Mouse (Mus musculus) retina, postnatal 7 days (tissue): ENCODE data around the gene Ensa.
"Not testable (repeated sequence)": the region's sequence is repeated elsewhere in the genome, so short reads cannot be mapped to it uniquely, and the experiment has no call there.

Source experiments
- DNase-seq: peaks from one replicate; pipeline ENCODE4 v3.0.0-alpha.2; 2012; ENCODE audit warnings: low read depth, low spot score

The Ensa gene

GRCm38 (mm10) chr3:95662724-95663449 lies 38.1 kb downstream of the Ensa start:
- DNase-seq: no peak

- DNase-seq: no peak
Observed at GRCm38 (mm10) chr3:95663486-95663885, 38.7 kb downstream of the Ensa start.

- DNase-seq: no peak
Observed at GRCm38 (mm10) chr3:95663969-95664608, 39.3 kb downstream of the Ensa start.

- DNase-seq: no peak
Observed at GRCm38 (mm10) chr3:95664940-95665352, 40.2 kb downstream of the Ensa start.

- no peak for DNase-seq
Observed at GRCm38 (mm10) chr3:95666124-95666844, 41.5 kb downstream of the Ensa start.

GRCm38 (mm10) chr3:95667521-95667920 lies 42.7 kb downstream of the Ensa start:
- DNase-seq: no peak

GRCm38 (mm10) chr3:95668026-95668425 lies 43.2 kb downstream of the Ensa start:
- no peak for DNase-seq

- DNase-seq: no peak
Observed at GRCm38 (mm10) chr3:95668589-95669308, 44.0 kb downstream of the Ensa start.

GRCm38 (mm10) chr3:95669309-95669665 lies 44.5 kb downstream of the Ensa start:
- DNase-seq: no peak

- not testable (repeated sequence) for DNase-seq
Observed at GRCm38 (mm10) chr3:95670419-95670818, 45.6 kb downstream of the Ensa start.

- no peak for DNase-seq
Observed at GRCm38 (mm10) chr3:95671201-95671600, 46.4 kb downstream of the Ensa start.

GRCm38 (mm10) chr3:95672461-95672860 lies 47.7 kb downstream of the Ensa start:
- DNase-seq: no peak

- no peak for DNase-seq
Observed at GRCm38 (mm10) chr3:95672861-95673706, 48.3 kb downstream of the Ensa start.

- DNase-seq: no peak
Observed at GRCm38 (mm10) chr3:95673707-95674211, 49.0 kb downstream of the Ensa start.

- no peak for DNase-seq
Observed at GRCm38 (mm10) chr3:95674236-95674635, 49.4 kb downstream of the Ensa start.

- no peak for DNase-seq
Observed at GRCm38 (mm10) chr3:95674812-95675211, 50.0 kb downstream of the Ensa start.

- DNase-seq: no peak
Observed at GRCm38 (mm10) chr3:95675301-95676092, 50.7 kb downstream of the Ensa start.

- DNase-seq: peak; percentile 56
Observed at GRCm38 (mm10) chr3:95676745-95677419, 52.1 kb downstream of the Ensa start.

GRCm38 (mm10) chr3:95677420-95678090 lies 52.8 kb downstream of the Ensa start:
- DNase-seq: no peak
